Mouse (Mus musculus) hindbrain, embryonic 15.5 days (tissue): ENCODE measurements at regions not wholly inside any gene's neighbourhood (a gene's known extent, or its start where the extent isn't known, plus 50 kb on each side); places are given as distances from the start of the nearest gene placed in this dataset.
A peak's percentile ranks its signal among the peaks of the same experiment; 100 is the strongest.

Experiments
- ATAC-seq: fragments of 200-750 bp; cut with Nextera tagmentation; 2 replicates; pipeline ENCODE4 v1.8.0; 2017; ENCODE audit warnings: low read depth, moderate number of reproducible peaks, moderate TSS enrichment; ENCODE audit not compliant: low FRiP score
- H3K27ac ChIP-seq: fragments of 300-500 bp; sonication (generic); replicated peaks from 2 replicates; pipeline ENCODE4 v1.5.1; 2015; ENCODE audit warnings: mild to moderate bottlenecking, inconsistent platforms
- H3K27me3 ChIP-seq: fragments of 300-500 bp; sonication (generic); 2 replicates; pipeline ENCODE4 v1.6.1; 2015; ENCODE audit warnings: control low read depth, inconsistent platforms
- H3K36me3 ChIP-seq: fragments of 300-500 bp; sonication (generic); 2 replicates; pipeline ENCODE4 v1.6.1; 2015; ENCODE audit warnings: control low read depth, inconsistent platforms
- H3K4me1 ChIP-seq: fragments of 300-500 bp; sonication (generic); replicated peaks from 2 replicates; pipeline ENCODE4 v1.6.1; 2015; ENCODE audit warnings: control low read depth, inconsistent platforms
- H3K4me2 ChIP-seq: fragments of 300-500 bp; sonication (generic); 2 replicates; pipeline ENCODE4 v1.6.1; 2015; ENCODE audit warnings: moderate library complexity, mild to moderate bottlenecking, inconsistent platforms
- H3K4me3 ChIP-seq: fragments of 300-500 bp; sonication (generic); 2 replicates; pipeline ENCODE4 v1.5.1; 2015; ENCODE audit warnings: mild to moderate bottlenecking, inconsistent platforms
- H3K9ac ChIP-seq: fragments of 300-500 bp; sonication (generic); 2 replicates; pipeline ENCODE4 v1.6.1; 2015; ENCODE audit warnings: inconsistent platforms
- H3K9me3 ChIP-seq: fragments of 300-500 bp; sonication (generic); 2 replicates; pipeline ENCODE4 v1.6.1; 2016; ENCODE audit warnings: control low read depth, inconsistent platforms
- WGBS: fragments of 180-500 bp; shearing (Covaris S2); methylation state at CpG from one replicate; pipeline ENCODE4 v1.1.7; 2015; 5-methylcytosine and 5-hydroxymethylcytosine counted together

GRCm38 (mm10) chr1:73857497-73857896 lies 266.8 kb downstream of the Tns1 start:
- Histone ChIP-seq H3K4me1 (peaks cover 12% of the 10 kb centered on the region), H3K9me3 (no peaks in the 10 kb centered on the region), H3K36me3 (no peaks in the 10 kb centered on the region), H3K27me3 (no peaks in the 10 kb centered on the region), H3K9ac (no peak overlapping the region), H3K4me3 (no peak overlapping the region), H3K27ac (no peak overlapping the region), H3K4me2 (no peak overlapping the region)
- 56% methylated on average over 5 of the region's 5 CpGs for WGBS
- ATAC-seq, result no peak

- no peaks in the 10 kb centered on the region for H3K9me3 ChIP-seq
- no peak for ATAC-seq
- WGBS, result 93% methylated on average over 7 of the region's 7 CpGs
- H3K36me3 ChIP-seq, result no peaks in the 10 kb centered on the region
- H3K9ac ChIP-seq, result no peak overlapping the region
- no peak overlapping the region for H3K27ac ChIP-seq
- H3K27me3 ChIP-seq, result no peaks in the 10 kb centered on the region
- no peak overlapping the region for H3K4me3 ChIP-seq
- no peak overlapping the region for H3K4me2 ChIP-seq
- H3K4me1 ChIP-seq, result peaks cover 9% of the 10 kb centered on the region; the same call in 1 of the 2 replicates
These were observed 267.4 kb downstream of the Tns1 start for GRCm38 (mm10) chr1:73856811-73857210.

- no peaks in the 10 kb centered on the region for H3K27me3 ChIP-seq
- H3K9me3 ChIP-seq, result no peaks in the 10 kb centered on the region
- no peak overlapping the region for H3K27ac ChIP-seq
- H3K4me3 ChIP-seq, result no peak overlapping the region
- 95% methylated on average over 4 of the region's 4 CpGs for WGBS
- H3K36me3 ChIP-seq, result no peaks in the 10 kb centered on the region
- H3K9ac ChIP-seq, result no peak overlapping the region
- H3K4me2 ChIP-seq, result no peak overlapping the region
- peaks cover 14% of the 10 kb centered on the region; the same call in 1 of the 2 replicates for H3K4me1 ChIP-seq
- ATAC-seq, result no peak
These were observed 268.9 kb downstream of the Tns1 start for GRCm38 (mm10) chr1:73855306-73855705.

GRCm38 (mm10) chr1:73853851-73854250 lies 270.4 kb downstream of the Tns1 start:
- no peak overlapping the region for H3K27ac ChIP-seq
- peaks cover 20% of the 10 kb centered on the region for H3K4me1 ChIP-seq
- no peaks in the 10 kb centered on the region for H3K9me3 ChIP-seq
- no peaks in the 10 kb centered on the region for H3K36me3 ChIP-seq
- ATAC-seq, result no peak
- H3K27me3 ChIP-seq, result no peaks in the 10 kb centered on the region
- H3K4me3 ChIP-seq, result no peak overlapping the region
- WGBS, result 71% methylated on average over 11 of the region's 11 CpGs
- H3K9ac ChIP-seq, result no peak overlapping the region
- H3K4me2 ChIP-seq, result no peak overlapping the region

- H3K27ac ChIP-seq, result peak overlapping the region; percentile 34
These were observed 273.9 kb downstream of the Tns1 start for GRCm38 (mm10) chr1:73850173-73851014.

GRCm38 (mm10) chr1:73848370-73848769 lies 275.9 kb downstream of the Tns1 start:
- 85% methylated on average over 3 of the region's 3 CpGs for WGBS
- Histone ChIP-seq H3K4me2 (no peak overlapping the region), H3K9me3 (no peaks in the 10 kb centered on the region), H3K9ac (no peak overlapping the region), H3K27ac (no peak overlapping the region), H3K4me3 (no peak overlapping the region), H3K36me3 (no peaks in the 10 kb centered on the region), H3K27me3 (no peaks in the 10 kb centered on the region), H3K4me1 (peaks cover 10% of the 10 kb centered on the region)
- no peak for ATAC-seq

More at GRCm38 (mm10) chr1:73850173-73851014, 273.9 kb downstream of the Tns1 start:
- Histone ChIP-seq H3K4me2 (no peak overlapping the region), H3K36me3 (no peaks in the 10 kb centered on the region), H3K4me3 (no peak overlapping the region), H3K4me1 (peaks cover 16% of the 10 kb centered on the region), H3K9ac (no peak overlapping the region), H3K27me3 (no peaks in the 10 kb centered on the region), H3K9me3 (no peaks in the 10 kb centered on the region)
- peak; percentile 83 for ATAC-seq
- WGBS, result 27% methylated on average over 11 of the region's 11 CpGs

GRCm38 (mm10) chr1:73847126-73847525 lies 277.1 kb downstream of the Tns1 start:
- no peak overlapping the region for H3K4me2 ChIP-seq
- no peak overlapping the region for H3K27ac ChIP-seq
- H3K4me1 ChIP-seq, result peaks cover 10% of the 10 kb centered on the region
- H3K36me3 ChIP-seq, result no peaks in the 10 kb centered on the region
- no peaks in the 10 kb centered on the region for H3K27me3 ChIP-seq
- no peak for ATAC-seq
- no peak overlapping the region for H3K4me3 ChIP-seq
- H3K9me3 ChIP-seq, result no peaks in the 10 kb centered on the region
- H3K9ac ChIP-seq, result no peak overlapping the region
- 95% methylated on average over 3 of the region's 3 CpGs for WGBS

GRCm38 (mm10) chr1:73845115-73845514 lies 279.1 kb downstream of the Tns1 start:
- peaks cover 4% of the 10 kb centered on the region for H3K4me1 ChIP-seq
- no peak overlapping the region for H3K27ac ChIP-seq
- no peak overlapping the region for H3K9ac ChIP-seq
- no peaks in the 10 kb centered on the region for H3K9me3 ChIP-seq
- H3K4me3 ChIP-seq, result no peak overlapping the region
- H3K4me2 ChIP-seq, result no peak overlapping the region
- H3K27me3 ChIP-seq, result no peaks in the 10 kb centered on the region
- H3K36me3 ChIP-seq, result no peaks in the 10 kb centered on the region
- WGBS, result 68% methylated on average over 5 of the region's 5 CpGs
- ATAC-seq, result no peak

GRCm38 (mm10) chr1:73844574-73844973 lies 279.7 kb downstream of the Tns1 start:
- Histone ChIP-seq H3K4me1 (no peaks in the 10 kb centered on the region), H3K4me3 (no peak overlapping the region), H3K9ac (no peak overlapping the region), H3K27me3 (no peaks in the 10 kb centered on the region), H3K36me3 (no peaks in the 10 kb centered on the region), H3K27ac (no peak overlapping the region), H3K9me3 (no peaks in the 10 kb centered on the region), H3K4me2 (no peak overlapping the region)
- WGBS, result 71% methylated on average over 3 of the region's 3 CpGs
- no peak for ATAC-seq

GRCm38 (mm10) chr1:73839351-73839750 lies 284.9 kb downstream of the Tns1 start:
- H3K4me1 ChIP-seq, result no peaks in the 10 kb centered on the region
- no peak overlapping the region for H3K4me3 ChIP-seq
- no peak overlapping the region for H3K27ac ChIP-seq
- H3K27me3 ChIP-seq, result no peaks in the 10 kb centered on the region
- 81% methylated on average over 2 of the region's 2 CpGs for WGBS
- no peak overlapping the region for H3K4me2 ChIP-seq
- H3K9me3 ChIP-seq, result no peaks in the 10 kb centered on the region
- no peak overlapping the region for H3K9ac ChIP-seq
- no peak for ATAC-seq
- no peaks in the 10 kb centered on the region for H3K36me3 ChIP-seq

GRCm38 (mm10) chr1:73836680-73837079 lies 287.6 kb downstream of the Tns1 start:
- H3K4me1 ChIP-seq, result no peaks in the 10 kb centered on the region
- no peak overlapping the region for H3K4me3 ChIP-seq
- no peaks in the 10 kb centered on the region for H3K9me3 ChIP-seq
- H3K36me3 ChIP-seq, result no peaks in the 10 kb centered on the region
- H3K27me3 ChIP-seq, result no peaks in the 10 kb centered on the region
- H3K4me2 ChIP-seq, result no peak overlapping the region
- no peak overlapping the region for H3K27ac ChIP-seq
- ATAC-seq, result no peak
- no peak overlapping the region for H3K9ac ChIP-seq

GRCm38 (mm10) chr1:73834566-73834965 lies 289.7 kb downstream of the Tns1 start:
- no peak for ATAC-seq
- Histone ChIP-seq H3K9me3 (no peaks in the 10 kb centered on the region), H3K4me1 (0 out of 2 replicates have a peak, but pooled peaks cover 6% of the 10 kb centered on the region), H3K4me2 (no peak overlapping the region), H3K36me3 (no peaks in the 10 kb centered on the region), H3K4me3 (no peak overlapping the region), H3K9ac (no peak overlapping the region), H3K27ac (no peak overlapping the region), H3K27me3 (no peaks in the 10 kb centered on the region)
- WGBS, result 100% methylated on average over 1 of the region's 1 CpGs
